Mouse (Mus musculus) erythroblast, embryonic 14.5 days (primary cell): Measurements from ENCODE around the gene Pde4b. TPM values are rescaled to one million over a fixed set of nuclear protein-coding genes. Genes with fewer than 3 reads are reported as not detected.

ENCODE experiments used
- H3K27me3 ChIP-seq: 2 replicates; pipeline ENCODE4 v1.6.1; 2012; ENCODE audit warnings: inconsistent platforms; ENCODE audit not compliant: control insufficient read depth
- H3K36me3 ChIP-seq: 2 replicates; pipeline ENCODE4 v1.6.1; 2012; ENCODE audit warnings: mild to moderate bottlenecking, inconsistent platforms; ENCODE audit not compliant: control insufficient read depth
- H3K4me1 ChIP-seq: 2 replicates; pipeline ENCODE4 v1.6.1; 2012; ENCODE audit warnings: inconsistent platforms; ENCODE audit not compliant: control insufficient read depth
- H3K4me3 ChIP-seq: replicated peaks from 2 replicates; pipeline ENCODE3; 2012; ENCODE audit warnings: moderate library complexity, mild to moderate bottlenecking, inconsistent platforms
- H3K9me3 ChIP-seq: 2 replicates; pipeline ENCODE4 v1.6.1; 2012; ENCODE audit warnings: low read length, inconsistent platforms, mixed read lengths; ENCODE audit not compliant: control insufficient read depth
- GATA1 ChIP-seq: IDR thresholded peaks from 2 replicates; pipeline ENCODE4 v1.6.1; 2012; ENCODE audit warnings: low read length, inconsistent platforms, mixed read lengths
- TAL1 ChIP-seq: IDR thresholded peaks from 3 replicates; pipeline ENCODE4 v1.6.1; 2012; ENCODE audit warnings: low read length, inconsistent platforms, mixed read lengths
- polyA plus RNA-seq: library from polyadenylated mRNA; stranded (reverse); fragments of >175 nt; gene quantifications from 2 replicates; pipeline ENCODE4 v1.2.3, GENCODE M21; 2012

Pde4b gene
- polyA plus RNA-seq, 1 experiment, result 0.08 TPM

GRCm38 (mm10) chr4:102235151-102235550, 147.8 kb downstream of the Pde4b start:
- no peaks in the 10 kb centered on the region for H3K27me3 ChIP-seq
- H3K4me1 ChIP-seq, result no peaks in the 10 kb centered on the region
- TF ChIP-seq GATA1, result no peak
- no peak for TF ChIP-seq TAL1
- H3K9me3 ChIP-seq, result no peaks in the 10 kb centered on the region; the same call in 1 of the 2 replicates
- no peak overlapping the region for H3K4me3 ChIP-seq
- no peaks in the 10 kb centered on the region for H3K36me3 ChIP-seq

GRCm38 (mm10) chr4:102239102-102239501, 151.8 kb downstream of the Pde4b start:
- Histone ChIP-seq H3K36me3 (no peaks in the 10 kb centered on the region), H3K27me3 (no peaks in the 10 kb centered on the region), H3K4me3 (no peak overlapping the region), H3K9me3 (no peaks in the 10 kb centered on the region; the same call in 1 of the 2 replicates), H3K4me1 (no peaks in the 10 kb centered on the region)
- TF ChIP-seq GATA1 (no peak), TAL1 (no peak)

- Histone ChIP-seq H3K9me3 (no peaks in the 10 kb centered on the region; the same call in 1 of the 2 replicates), H3K27me3 (no peaks in the 10 kb centered on the region), H3K36me3 (no peaks in the 10 kb centered on the region), H3K4me3 (no peak overlapping the region), H3K4me1 (no peaks in the 10 kb centered on the region)
- TF ChIP-seq TAL1 (no peak), GATA1 (no peak)
Observed at GRCm38 (mm10) chr4:102239657-102240390, 152.5 kb downstream of the Pde4b start.

GRCm38 (mm10) chr4:102240754-102241427, 153.5 kb downstream of the Pde4b start:
- no peak for TF ChIP-seq TAL1
- no peak for TF ChIP-seq GATA1
- H3K9me3 ChIP-seq, result no peaks in the 10 kb centered on the region; the same call in 1 of the 2 replicates
- no peaks in the 10 kb centered on the region for H3K36me3 ChIP-seq
- H3K27me3 ChIP-seq, result no peaks in the 10 kb centered on the region
- H3K4me1 ChIP-seq, result no peaks in the 10 kb centered on the region
- H3K4me3 ChIP-seq, result no peak overlapping the region

GRCm38 (mm10) chr4:102253994-102254393, 166.7 kb downstream of the Pde4b start:
- Histone ChIP-seq H3K9me3 (no peaks in the 10 kb centered on the region), H3K4me3 (no peak overlapping the region), H3K36me3 (no peaks in the 10 kb centered on the region), H3K27me3 (no peaks in the 10 kb centered on the region), H3K4me1 (no peaks in the 10 kb centered on the region)
- TF ChIP-seq TAL1 (no peak), GATA1 (no peak)

GRCm38 (mm10) chr4:102254466-102255294, 167.3 kb downstream of the Pde4b start:
- TF ChIP-seq GATA1 (no peak), TAL1 (no peak)
- H3K27me3 ChIP-seq, result no peaks in the 10 kb centered on the region
- no peak overlapping the region for H3K4me3 ChIP-seq
- H3K9me3 ChIP-seq, result no peaks in the 10 kb centered on the region
- H3K4me1 ChIP-seq, result no peaks in the 10 kb centered on the region
- no peaks in the 10 kb centered on the region for H3K36me3 ChIP-seq

- no peak for TF ChIP-seq GATA1
- TF ChIP-seq TAL1, result no peak
- H3K4me1 ChIP-seq, result no peaks in the 10 kb centered on the region
- H3K36me3 ChIP-seq, result no peaks in the 10 kb centered on the region
- H3K27me3 ChIP-seq, result no peaks in the 10 kb centered on the region
- H3K9me3 ChIP-seq, result no peaks in the 10 kb centered on the region
- no peak overlapping the region for H3K4me3 ChIP-seq
Observed at GRCm38 (mm10) chr4:102255295-102255670, 167.9 kb downstream of the Pde4b start.

- no peaks in the 10 kb centered on the region for H3K36me3 ChIP-seq
- H3K27me3 ChIP-seq, result no peaks in the 10 kb centered on the region
- H3K4me3 ChIP-seq, result no peak overlapping the region
- TF ChIP-seq TAL1 (no peak), GATA1 (no peak)
- no peaks in the 10 kb centered on the region for H3K4me1 ChIP-seq
- H3K9me3 ChIP-seq, result no peaks in the 10 kb centered on the region
Observed at GRCm38 (mm10) chr4:102256170-102256960, 169.0 kb downstream of the Pde4b start.
